In the genomic region with DNA sequence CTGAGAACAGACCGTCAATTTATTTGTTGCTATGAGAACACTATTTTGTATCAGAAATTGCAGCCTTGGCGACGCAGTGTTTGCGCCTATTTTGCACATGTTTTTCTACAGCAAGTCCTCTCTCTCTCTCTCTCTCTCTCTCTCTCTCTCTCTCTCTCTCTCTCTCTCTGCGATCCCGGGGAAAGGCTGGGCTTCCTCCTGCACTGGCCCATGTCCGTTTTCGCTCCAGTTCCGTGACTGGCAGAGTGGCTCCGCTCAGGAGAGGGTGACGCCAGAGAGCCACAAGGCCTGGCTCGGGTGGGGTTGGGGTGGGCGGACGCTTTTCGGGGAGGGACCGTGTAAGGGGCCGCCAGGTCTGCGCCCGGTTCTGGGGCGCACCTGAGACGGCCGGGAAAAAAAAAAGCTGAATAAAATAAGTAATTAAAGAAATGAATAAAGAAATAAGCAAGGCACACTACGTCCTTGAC, we compare ENCODE assay signal across 8 mouse cellular contexts. TPM values are rescaled to one million over a fixed set of nuclear protein-coding genes. Genes with fewer than 3 reads are reported as not detected.
DNase-seq lines count a peak whose midpoint lies in the region; ATAC-seq and TF ChIP-seq lines count a peak whose summit lies in the region.

No protein-coding gene starts in this region.

- TF ChIP-seq CTCF in bone marrow, adult 2 months (IDR thresholded peaks at IDR 0.05; ENCODE audit: control insufficient read depth, insufficient read depth, low read length), result no peak

- no peaks in the 10 kb centered on the region for H3K36me3 ChIP-seq in embryonic facial prominence, embryonic 15.5 days
- H3K36me3 ChIP-seq in heart, embryonic 10.5 days, result no peaks in the 10 kb centered on the region
- no peaks in the 10 kb centered on the region for H3K36me3 ChIP-seq in kidney, embryonic 15.5 days

- H3K4me2 ChIP-seq in embryonic facial prominence, embryonic 15.5 days (replicated peaks), result peak overlapping the region; percentile 53
- H3K4me2 ChIP-seq in kidney, embryonic 15.5 days, result peak overlapping the region; percentile 74

- H3K4me1 ChIP-seq in bone marrow, adult 2 months (ENCODE audit: control insufficient read depth, insufficient read depth, low read length), result peaks cover 2% of the 10 kb centered on the region; the same call in 1 of the 2 replicates
- H3K4me1 ChIP-seq in embryonic facial prominence, embryonic 15.5 days, result peaks cover 4% of the 10 kb centered on the region
- H3K4me1 ChIP-seq in heart, embryonic 10.5 days, result peaks cover 8% of the 10 kb centered on the region; the same call in 1 of the 2 replicates
- 0 out of 2 replicates have a peak, but pooled peaks cover 5% of the 10 kb centered on the region for H3K4me1 ChIP-seq in kidney, embryonic 15.5 days

- peak overlapping the region; percentile 84 for H3K9ac ChIP-seq in embryonic facial prominence, embryonic 15.5 days
- H3K9ac ChIP-seq in kidney, embryonic 15.5 days, result peak overlapping the region; percentile 94

- TF ChIP-seq POLR2A in bone marrow, adult 2 months (IDR thresholded peaks at IDR 0.05; ENCODE audit: borderline replicate concordance, control insufficient read depth, low read depth, low read length), result peak; percentile 95

- under 1% methylated on average over 23 of the region's 23 CpGs for WGBS in bone marrow, adult 2 months
- under 1% methylated on average over 23 of the region's 23 CpGs for whole genome bisulfite sequencing in embryonic facial prominence, embryonic 15.5 days
- WGBS in heart, embryonic 10.5 days, result under 1% methylated on average over 23 of the region's 23 CpGs
- 0% methylated on average over 23 of the region's 23 CpGs for WGBS in kidney, embryonic 15.5 days

- H3K9me3 ChIP-seq in embryonic facial prominence, embryonic 15.5 days (replicated peaks), result no peaks in the 10 kb centered on the region
- H3K9me3 ChIP-seq in heart, embryonic 10.5 days, result no peaks in the 10 kb centered on the region
- H3K9me3 ChIP-seq in kidney, embryonic 15.5 days (replicated peaks), result no peaks in the 10 kb centered on the region

- no peaks in the 10 kb centered on the region for H3K27me3 ChIP-seq in embryonic facial prominence, embryonic 15.5 days
- H3K27me3 ChIP-seq in heart, embryonic 10.5 days (ENCODE audit: insufficient read depth, poor library complexity, severe bottlenecking), result no peaks in the 10 kb centered on the region
- no peaks in the 10 kb centered on the region for H3K27me3 ChIP-seq in kidney, embryonic 15.5 days

- peak; percentile 95 for DNase-seq in 416B (ENCODE audit: low read depth)
- DNase-seq in heart, embryonic 10.5 days (ENCODE audit: low spot score), result peak; percentile 95
- DNase-seq in liver, result peak; percentile 91
- peak; percentile 80 to 89 for DNase-seq in spleen, postnatal 4 days (ENCODE audit: low spot score in 2 of 2)

- H3K27ac ChIP-seq in bone marrow, adult 2 months (ENCODE audit: control insufficient read depth, insufficient read depth, low read depth, low read length, poor library complexity), result peak overlapping the region; percentile 100
- H3K27ac ChIP-seq in embryonic facial prominence, embryonic 15.5 days (replicated peaks), result peak overlapping the region; percentile 100
- H3K27ac ChIP-seq in heart, embryonic 10.5 days, result peak overlapping the region; percentile 100
- peak overlapping the region; percentile 100 for H3K27ac ChIP-seq in kidney, embryonic 15.5 days

- ATAC-seq in embryonic facial prominence, embryonic 15.5 days (ENCODE audit: insufficient number of reproducible peaks, low FRiP score, low TSS enrichment, low read depth), result peak; percentile 82
- peak; percentile 89 for ATAC-seq in kidney, embryonic 15.5 days (replicated peaks; ENCODE audit: low FRiP score)
- peak; percentile 66 for ATAC-seq in monocyte, adult 5-6 weeks (replicated peaks; ENCODE audit: insufficient number of reproducible peaks, low FRiP score, low TSS enrichment, poor library complexity, severe bottlenecking)

- peak overlapping the region; percentile 85 for H3K4me3 ChIP-seq in bone marrow, adult 2 months (replicated peaks; ENCODE audit: control insufficient read depth, low read depth, low read length)
- H3K4me3 ChIP-seq in embryonic facial prominence, embryonic 15.5 days (replicated peaks), result peak overlapping the region; percentile 70
- H3K4me3 ChIP-seq in heart, embryonic 10.5 days, result peak overlapping the region; percentile 71
- peak overlapping the region; percentile 75 for H3K4me3 ChIP-seq in kidney, embryonic 15.5 days (replicated peaks)

RNA-seq across cellular contexts. Expression of a gene that starts 0.4 kb away (rescaled TPM):
- 2.1 and 4.9 TPM in 2 replicates for polyA plus RNA-seq in bone marrow, adult 2 months (2011; ENCODE audit: insufficient read depth, insufficient read length, low replicate concordance, missing spikeins)
- 4.6 and 4.9 TPM in 2 replicates for polyA plus RNA-seq in embryonic facial prominence, embryonic 15.5 days (2015; fragmentation: Nextera tagmentation; extraction: Ambion mirVana)
- polyA plus RNA-seq in heart, embryonic 10.5 days (2016; fragmentation: Nextera tagmentation; extraction: Ambion mirVana), result 9.7 and 12.9 TPM in 2 replicates
- polyA plus RNA-seq in kidney, embryonic 15.5 days (2015; fragmentation: Nextera tagmentation; extraction: Ambion mirVana), result 6.2 and 6.4 TPM in 2 replicates
- total RNA-seq in monocyte, adult 5-6 weeks (2017), result 2.7 to 5.7 TPM (median 5.0 TPM) in 3 replicates

Comparison
In these comparisons a context has a peak if more than half of its experiments do, and no peak if none do; other contexts are left out.
1. Peak in every context shown above with its lines: DNase-seq, ATAC-seq, H3K4me3 ChIP-seq and H3K27ac ChIP-seq.